Mouse (Mus musculus) brain, embryonic 14.5 days (tissue): ENCODE data around the gene Atp8b4.

Experiments used
- CTCF ChIP-seq: fragments of 200-500 bp; IDR thresholded peaks from 2 replicates; pipeline ENCODE4 v1.5.1; 2012; ENCODE audit warnings: inconsistent platforms, mild to moderate bottlenecking, moderate library complexity, borderline replicate concordance; ENCODE audit not compliant: insufficient read depth, insufficient read length; ENCODE audit errors: extremely low read depth
- POLR2A ChIP-seq: fragments of 200-500 bp; IDR thresholded peaks from 2 replicates; pipeline ENCODE4 v1.6.1; 2012; ENCODE audit warnings: mild to moderate bottlenecking, inconsistent platforms, borderline replicate concordance; ENCODE audit not compliant: poor library complexity, insufficient read depth, insufficient read length, severe bottlenecking; ENCODE audit errors: extremely low read depth

DNA sequence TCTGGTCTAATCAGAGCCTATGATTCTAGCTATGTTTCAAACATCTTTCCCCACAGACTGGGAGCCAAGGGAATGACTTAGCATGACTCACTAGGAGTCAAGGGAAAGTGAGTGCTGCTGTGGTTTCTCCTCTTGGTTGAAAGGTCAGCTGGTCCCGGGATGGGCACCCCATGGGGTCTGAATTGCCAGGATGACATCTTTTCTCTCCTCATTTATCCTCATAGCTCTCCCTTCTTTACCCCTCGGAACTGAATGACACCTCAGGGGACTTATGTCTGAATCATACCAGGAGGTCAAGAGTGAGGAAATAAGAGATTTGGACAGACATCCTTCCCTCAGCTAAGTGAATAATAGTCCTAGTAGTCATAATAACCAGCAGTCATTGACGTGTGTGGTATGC, 197.2 kb downstream of the Atp8b4 start:
- TF ChIP-seq CTCF, result no peak
- TF ChIP-seq POLR2A, result no peak
